Mouse (Mus musculus): ENCODE results near the gene Mymx. TPM values are rescaled to one million over a fixed set of nuclear protein-coding genes. Genes with fewer than 3 reads are reported as not detected.
A peak's percentile ranks its signal among the peaks of the same experiment; 100 is the strongest.

Mymx gene
- polyA plus RNA-seq, 1 experiment: 0.42 TPM

GRCm38 (mm10) chr17:45578242-45578641, 23.7 kb downstream of the Mymx start:
- no peak for TF ChIP-seq POLR2A (IDR thresholded peaks at IDR 0.05; ENCODE audit: borderline replicate concordance, extremely low read depth, insufficient read depth, insufficient read length, poor library complexity, severe bottlenecking)
- TF ChIP-seq CTCF (IDR thresholded peaks at IDR 0.05; ENCODE audit: borderline replicate concordance, extremely low read depth, insufficient read depth, insufficient read length): no peak
- no peak for DNase-seq (ENCODE audit: low read depth)

GRCm38 (mm10) chr17:45575123-45575897, 26.6 kb downstream of the Mymx start:
- TF ChIP-seq CTCF (IDR thresholded peaks at IDR 0.05; ENCODE audit: borderline replicate concordance, extremely low read depth, insufficient read depth, insufficient read length) (no peak), POLR2A (IDR thresholded peaks at IDR 0.05; ENCODE audit: borderline replicate concordance, extremely low read depth, insufficient read depth, insufficient read length, poor library complexity, severe bottlenecking) (no peak)
- DNase-seq (ENCODE audit: low read depth): no peak

- peak; percentile 90 for DNase-seq (ENCODE audit: low read depth)
- TF ChIP-seq POLR2A (IDR thresholded peaks at IDR 0.05; ENCODE audit: borderline replicate concordance, extremely low read depth, insufficient read depth, insufficient read length, poor library complexity, severe bottlenecking): 0 out of 2 replicates have a peak, but pooled peaks have one; percentile 23
- TF ChIP-seq CTCF (IDR thresholded peaks at IDR 0.05; ENCODE audit: borderline replicate concordance, extremely low read depth, insufficient read depth, insufficient read length): no peak
Observed at GRCm38 (mm10) chr17:45574129-45574761, 27.7 kb downstream of the Mymx start.

GRCm38 (mm10) chr17:45573780-45574123, 28.1 kb downstream of the Mymx start:
- TF ChIP-seq CTCF (IDR thresholded peaks at IDR 0.05; ENCODE audit: borderline replicate concordance, extremely low read depth, insufficient read depth, insufficient read length): no peak
- TF ChIP-seq POLR2A (IDR thresholded peaks at IDR 0.05; ENCODE audit: borderline replicate concordance, extremely low read depth, insufficient read depth, insufficient read length, poor library complexity, severe bottlenecking): no peak
- peak; percentile 99 for DNase-seq (ENCODE audit: low read depth)

- DNase-seq (ENCODE audit: low read depth): peak; percentile 99
- TF ChIP-seq CTCF (IDR thresholded peaks at IDR 0.05; ENCODE audit: borderline replicate concordance, extremely low read depth, insufficient read depth, insufficient read length) (no peak), POLR2A (IDR thresholded peaks at IDR 0.05; ENCODE audit: borderline replicate concordance, extremely low read depth, insufficient read depth, insufficient read length, poor library complexity, severe bottlenecking) (peak; percentile 98; the same call in 1 of the 2 replicates)
Observed at GRCm38 (mm10) chr17:45573087-45573779, 28.7 kb downstream of the Mymx start, which contains the start of gene Hsp90ab1. Gene Hsp90ab1 (minus strand): TSS chr17:45573271.

- TF ChIP-seq POLR2A (IDR thresholded peaks at IDR 0.05; ENCODE audit: borderline replicate concordance, extremely low read depth, insufficient read depth, insufficient read length, poor library complexity, severe bottlenecking) (no peak; the same call in 1 of the 2 replicates), CTCF (IDR thresholded peaks at IDR 0.05; ENCODE audit: borderline replicate concordance, extremely low read depth, insufficient read depth, insufficient read length) (no peak)
- DNase-seq (ENCODE audit: low read depth): peak; percentile 95
Observed at GRCm38 (mm10) chr17:45572103-45573086, 29.5 kb downstream of the Mymx start.

GRCm38 (mm10) chr17:45569999-45570398, 31.9 kb downstream of the Mymx start:
- no peak for TF ChIP-seq POLR2A (IDR thresholded peaks at IDR 0.05; ENCODE audit: borderline replicate concordance, extremely low read depth, insufficient read depth, insufficient read length, poor library complexity, severe bottlenecking)
- no peak for TF ChIP-seq CTCF (IDR thresholded peaks at IDR 0.05; ENCODE audit: borderline replicate concordance, extremely low read depth, insufficient read depth, insufficient read length)
- no peak for DNase-seq (ENCODE audit: low read depth)

- no peak for DNase-seq (ENCODE audit: low read depth)
- TF ChIP-seq CTCF (IDR thresholded peaks at IDR 0.05; ENCODE audit: borderline replicate concordance, extremely low read depth, insufficient read depth, insufficient read length): no peak
- no peak for TF ChIP-seq POLR2A (IDR thresholded peaks at IDR 0.05; ENCODE audit: borderline replicate concordance, extremely low read depth, insufficient read depth, insufficient read length, poor library complexity, severe bottlenecking)
Observed at GRCm38 (mm10) chr17:45568990-45569389, 32.9 kb downstream of the Mymx start.

GRCm38 (mm10) chr17:45567162-45567601, 34.7 kb downstream of the Mymx start:
- TF ChIP-seq CTCF (IDR thresholded peaks at IDR 0.05; ENCODE audit: borderline replicate concordance, extremely low read depth, insufficient read depth, insufficient read length): no peak
- no peak for TF ChIP-seq POLR2A (IDR thresholded peaks at IDR 0.05; ENCODE audit: borderline replicate concordance, extremely low read depth, insufficient read depth, insufficient read length, poor library complexity, severe bottlenecking)
- DNase-seq (ENCODE audit: low read depth): no peak

All from brain, embryonic 14.5 days (tissue).